Mouse (Mus musculus): Measurements from ENCODE around the gene Clnk. TPM values are rescaled to one million over a fixed set of nuclear protein-coding genes. Genes with fewer than 3 reads are reported as not detected.
"Not testable (repeated sequence)": the region's sequence is repeated elsewhere in the genome, so short reads cannot be mapped to it uniquely, and the experiment has no call there.

The Clnk gene
- polyA plus RNA-seq (2015; fragmentation: Nextera tagmentation; extraction: Ambion mirVana), result 0.08 TPM in 1 of 2 replicates, not detected in the other

DNA sequence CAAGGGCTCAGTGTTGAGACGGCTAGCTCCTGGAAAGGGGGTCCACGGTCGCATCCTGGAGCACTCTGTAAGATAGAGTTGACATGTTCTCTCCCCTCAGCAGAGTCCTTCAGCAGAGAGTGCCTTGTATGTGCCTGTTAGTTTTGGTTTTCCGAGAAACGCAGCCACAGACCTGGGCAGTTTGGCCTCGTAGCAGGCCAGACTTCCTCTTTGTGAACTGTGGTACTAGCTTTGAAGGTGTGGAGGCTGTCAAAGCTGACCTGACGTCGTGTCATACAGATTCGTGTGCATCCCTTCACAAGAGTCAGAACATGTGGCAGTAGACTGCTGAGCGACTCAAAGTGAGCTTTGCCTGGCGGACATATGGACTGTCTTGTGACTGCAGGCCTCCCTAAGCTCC, at the start of gene Clnk:
Gene Clnk (minus strand): TSS at position 191 of the 400 bp plus-strand sequence.
- H3K4me2 ChIP-seq, result no peak within 1 kb of the TSS
- H3K4me1 ChIP-seq, result peaks cover 5% of the 10 kb centered on the region; the same call in 1 of the 2 replicates
- 74% methylated on average over 11 of the region's 11 CpGs for whole genome bisulfite sequencing
- ATAC-seq (ENCODE audit: extremely low read depth, insufficient number of reproducible peaks, low FRiP score, low TSS enrichment), result no peak
- H3K36me3 ChIP-seq, result no peaks in the 10 kb centered on the region
- no peaks in the 10 kb centered on the region for H3K9me3 ChIP-seq
- H3K27me3 ChIP-seq (replicated peaks), result no peaks in the 10 kb centered on the region
- H3K4me3 ChIP-seq, result no peak within 1 kb of the TSS
- H3K9ac ChIP-seq, result no peak within 1 kb of the TSS
- H3K27ac ChIP-seq (replicated peaks), result no peak within 1 kb of the TSS

GRCm38 (mm10) chr5:38905271-38905670, 28.7 kb upstream of the Clnk start:
- Histone ChIP-seq H3K4me3 (no peak overlapping the region), H3K4me2 (no peak overlapping the region), H3K9ac (no peak overlapping the region), H3K36me3 (no peaks in the 10 kb centered on the region), H3K9me3 (no peaks in the 10 kb centered on the region), H3K27me3 (replicated peaks) (no peaks in the 10 kb centered on the region), H3K4me1 (no peaks in the 10 kb centered on the region), H3K27ac (replicated peaks) (no peak overlapping the region)
- ATAC-seq (ENCODE audit: extremely low read depth, insufficient number of reproducible peaks, low FRiP score, low TSS enrichment), result no peak
- 48% methylated on average over 3 of the region's 3 CpGs for WGBS

DNA sequence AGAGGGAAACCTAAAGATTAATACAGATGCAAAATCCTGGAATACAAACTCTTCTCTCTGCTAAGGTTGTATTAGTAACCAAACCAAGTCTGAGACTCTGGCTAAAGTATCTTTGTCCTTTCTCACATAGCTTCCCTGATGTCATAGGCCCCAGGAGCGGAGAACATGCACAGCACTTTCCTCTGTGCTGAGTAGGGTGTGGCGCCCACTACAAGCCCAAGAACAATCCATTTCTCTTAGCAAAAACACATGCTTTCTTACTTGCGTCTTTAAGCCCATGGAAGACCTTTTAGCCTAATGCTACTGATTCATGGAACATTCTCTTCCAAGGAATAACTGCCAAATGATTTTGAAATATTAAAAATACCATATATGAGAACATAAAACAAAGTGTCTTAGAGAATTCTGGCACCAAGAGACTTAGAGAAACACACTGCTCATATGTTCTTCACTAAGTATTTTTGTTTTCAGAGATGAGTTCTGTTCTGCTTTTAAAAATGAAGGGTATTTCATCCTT, 28.0 kb upstream of the Clnk start:
- no peak overlapping the region for H3K9ac ChIP-seq
- WGBS, result 89% methylated on average over 3 of the region's 3 CpGs

GRCm38 (mm10) chr5:38902889-38903288, 26.3 kb upstream of the Clnk start:
- 60% methylated on average over 3 of the region's 3 CpGs for WGBS
- H3K9me3 ChIP-seq, result no peaks in the 10 kb centered on the region
- no peak overlapping the region for H3K9ac ChIP-seq
- H3K36me3 ChIP-seq, result no peaks in the 10 kb centered on the region
- no peaks in the 10 kb centered on the region for H3K27me3 ChIP-seq (replicated peaks)
- H3K4me2 ChIP-seq, result no peak overlapping the region
- H3K4me1 ChIP-seq, result no peaks in the 10 kb centered on the region; the same call in 1 of the 2 replicates
- ATAC-seq (ENCODE audit: extremely low read depth, insufficient number of reproducible peaks, low FRiP score, low TSS enrichment), result no peak
- H3K4me3 ChIP-seq, result no peak overlapping the region
- H3K27ac ChIP-seq (replicated peaks), result no peak overlapping the region

More for the DNA sequence above, 28.0 kb upstream of the Clnk start:
- Histone ChIP-seq H3K9me3 (no peaks in the 10 kb centered on the region), H3K4me3 (no peak overlapping the region), H3K27ac (replicated peaks) (no peak overlapping the region), H3K4me1 (no peaks in the 10 kb centered on the region), H3K36me3 (no peaks in the 10 kb centered on the region), H3K27me3 (replicated peaks) (no peaks in the 10 kb centered on the region), H3K4me2 (no peak overlapping the region)
- no peak for ATAC-seq (ENCODE audit: extremely low read depth, insufficient number of reproducible peaks, low FRiP score, low TSS enrichment)

DNA sequence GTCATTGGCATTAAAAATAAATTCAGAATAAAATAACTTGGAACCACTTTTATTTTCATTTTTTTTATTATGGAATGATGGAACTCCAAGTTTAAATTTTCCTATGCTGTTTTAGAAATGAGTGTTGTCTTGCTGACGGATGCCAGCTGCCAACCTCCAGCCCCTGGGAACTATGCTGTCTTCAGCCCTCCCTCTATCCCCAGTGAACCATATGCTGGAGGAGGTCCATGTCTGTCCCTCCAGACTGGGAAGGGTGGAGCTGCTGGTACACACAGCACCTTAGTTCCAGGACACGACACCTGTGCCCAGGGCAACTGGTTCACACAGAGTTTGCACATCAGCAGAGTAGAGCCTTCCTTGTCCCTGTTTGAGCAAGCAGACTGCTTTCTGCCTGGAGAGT, 22.4 kb upstream of the Clnk start:
- Histone ChIP-seq H3K4me1 (no peaks in the 10 kb centered on the region; the same call in 1 of the 2 replicates), H3K27me3 (replicated peaks) (no peaks in the 10 kb centered on the region), H3K27ac (replicated peaks) (no peak overlapping the region), H3K36me3 (no peaks in the 10 kb centered on the region), H3K4me2 (no peak overlapping the region), H3K4me3 (no peak overlapping the region), H3K9ac (no peak overlapping the region), H3K9me3 (no peaks in the 10 kb centered on the region)
- ATAC-seq (ENCODE audit: extremely low read depth, insufficient number of reproducible peaks, low FRiP score, low TSS enrichment), result no peak
- WGBS, result 72% methylated on average over 2 of the region's 2 CpGs

- Histone ChIP-seq H3K4me3 (no peak overlapping the region), H3K4me1 (no peaks in the 10 kb centered on the region), H3K36me3 (no peaks in the 10 kb centered on the region), H3K9me3 (no peaks in the 10 kb centered on the region), H3K27ac (replicated peaks) (no peak overlapping the region), H3K27me3 (replicated peaks) (no peaks in the 10 kb centered on the region), H3K4me2 (no peak overlapping the region), H3K9ac (no peak overlapping the region)
- 76% methylated on average over 1 of the region's 1 CpGs for WGBS
- ATAC-seq (ENCODE audit: extremely low read depth, insufficient number of reproducible peaks, low FRiP score, low TSS enrichment), result no peak
Observed at GRCm38 (mm10) chr5:38888646-38889045, 12.0 kb upstream of the Clnk start.

GRCm38 (mm10) chr5:38886623-38887275, 10.1 kb upstream of the Clnk start:
- Histone ChIP-seq H3K27me3 (replicated peaks) (no peaks in the 10 kb centered on the region), H3K4me1 (no peaks in the 10 kb centered on the region), H3K9me3 (no peaks in the 10 kb centered on the region), H3K9ac (no peak overlapping the region), H3K36me3 (no peaks in the 10 kb centered on the region), H3K27ac (replicated peaks) (no peak overlapping the region), H3K4me2 (no peak overlapping the region), H3K4me3 (no peak overlapping the region)
- WGBS, result 78% methylated on average over 2 of the region's 2 CpGs
- no peak for ATAC-seq (ENCODE audit: extremely low read depth, insufficient number of reproducible peaks, low FRiP score, low TSS enrichment)

DNA sequence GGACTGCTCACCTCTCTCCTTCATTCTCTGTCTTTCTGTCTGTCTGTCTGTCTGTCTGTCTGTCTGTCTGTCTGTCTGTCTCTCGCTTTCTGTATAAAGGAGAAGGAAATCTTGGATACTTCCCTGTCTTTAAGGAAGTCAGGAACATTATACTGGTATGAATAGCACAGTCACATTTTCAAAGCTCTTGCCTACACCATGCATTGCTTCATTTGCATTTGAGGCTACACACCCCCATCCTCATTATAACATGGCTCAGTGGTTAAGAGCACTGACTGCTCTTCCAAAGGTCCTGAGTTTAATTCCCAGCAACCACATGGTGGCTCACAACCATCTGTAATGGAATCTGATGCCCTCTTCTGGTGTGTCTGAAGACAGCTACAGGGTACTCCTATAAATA, 6.0 kb upstream of the Clnk start:
- not testable (repeated sequence) for H3K9ac ChIP-seq; H3K27ac ChIP-seq (replicated peaks); H3K27me3 ChIP-seq (replicated peaks); H3K4me1 ChIP-seq; ATAC-seq (ENCODE audit: extremely low read depth, insufficient number of reproducible peaks, low FRiP score, low TSS enrichment); H3K36me3 ChIP-seq; H3K4me3 ChIP-seq; H3K4me2 ChIP-seq; H3K9me3 ChIP-seq
- 62% methylated on average over 1 of the region's 1 CpGs for WGBS

DNA sequence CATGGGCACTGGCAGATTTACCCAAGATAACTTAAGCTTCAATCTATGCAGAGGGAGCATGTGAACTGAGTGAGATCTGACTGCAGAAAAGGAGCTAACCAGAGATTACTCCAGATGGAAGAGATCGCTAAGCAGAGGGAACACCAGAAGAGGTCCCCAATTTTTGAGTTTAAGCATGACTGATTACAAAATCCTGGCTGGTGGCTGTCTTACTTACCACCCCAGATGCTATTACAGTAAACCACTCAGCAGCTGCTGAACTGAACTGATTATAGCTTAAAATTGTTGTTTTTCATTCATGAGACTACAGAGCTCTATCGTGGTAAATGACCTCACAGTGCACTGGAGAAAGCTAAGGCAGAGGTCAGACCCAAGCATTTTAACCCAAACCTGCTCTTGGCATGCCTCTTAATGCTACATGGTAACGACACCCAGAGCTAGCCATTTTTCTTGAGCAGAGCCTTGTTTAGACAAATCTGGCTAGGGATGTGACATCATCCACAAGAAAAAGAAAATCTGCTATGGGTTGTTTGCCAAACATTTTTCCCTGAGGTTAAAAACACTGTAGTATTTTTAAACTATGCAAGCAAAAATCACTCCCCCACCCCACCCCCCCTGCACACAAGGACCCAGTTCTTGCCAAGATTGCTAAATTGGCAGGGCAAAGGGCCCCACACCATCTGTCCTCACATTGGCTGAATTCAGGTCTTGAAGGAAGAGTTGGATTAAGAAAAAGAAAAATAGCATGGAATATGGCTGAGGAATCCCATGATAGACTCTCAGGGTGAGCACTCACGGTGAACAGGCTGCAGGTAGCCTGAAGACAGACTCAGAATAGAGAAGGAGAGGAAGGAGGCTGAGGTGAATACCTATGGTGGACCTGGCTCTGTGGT, 5.4 kb upstream of the Clnk start:
- Histone ChIP-seq H3K9ac (no peak overlapping the region), H3K36me3 (no peaks in the 10 kb centered on the region), H3K4me2 (no peak overlapping the region), H3K4me3 (no peak overlapping the region), H3K9me3 (no peaks in the 10 kb centered on the region), H3K27me3 (replicated peaks) (no peaks in the 10 kb centered on the region), H3K27ac (replicated peaks) (no peak overlapping the region), H3K4me1 (peaks cover 5% of the 10 kb centered on the region; the same call in 1 of the 2 replicates)
- ATAC-seq (ENCODE audit: extremely low read depth, insufficient number of reproducible peaks, low FRiP score, low TSS enrichment), result no peak
- 60% methylated on average over 4 of the region's 4 CpGs for WGBS

GRCm38 (mm10) chr5:38881416-38881727, 4.8 kb upstream of the Clnk start:
- Histone ChIP-seq H3K4me3 (no peak overlapping the region), H3K27ac (replicated peaks) (no peak overlapping the region), H3K4me1 (peaks cover 5% of the 10 kb centered on the region; the same call in 1 of the 2 replicates), H3K27me3 (replicated peaks) (no peaks in the 10 kb centered on the region), H3K36me3 (no peaks in the 10 kb centered on the region), H3K4me2 (no peak overlapping the region), H3K9me3 (no peaks in the 10 kb centered on the region), H3K9ac (no peak overlapping the region)
- 56% methylated on average over 1 of the region's 1 CpGs for WGBS
- ATAC-seq (ENCODE audit: extremely low read depth, insufficient number of reproducible peaks, low FRiP score, low TSS enrichment), result no peak

GRCm38 (mm10) chr5:38879989-38880706, 3.5 kb upstream of the Clnk start:
- no peaks in the 10 kb centered on the region for H3K27me3 ChIP-seq (replicated peaks)
- H3K4me2 ChIP-seq, result no peak overlapping the region
- H3K4me3 ChIP-seq, result no peak overlapping the region
- no peaks in the 10 kb centered on the region for H3K36me3 ChIP-seq
- no peak for ATAC-seq (ENCODE audit: extremely low read depth, insufficient number of reproducible peaks, low FRiP score, low TSS enrichment)
- H3K9me3 ChIP-seq, result no peaks in the 10 kb centered on the region
- H3K9ac ChIP-seq, result no peak overlapping the region
- 46% methylated on average over 11 of the region's 11 CpGs for WGBS
- peaks cover 5% of the 10 kb centered on the region; the same call in 1 of the 2 replicates for H3K4me1 ChIP-seq
- H3K27ac ChIP-seq (replicated peaks), result no peak overlapping the region
